Comparison of ENCODE assay signal across 9 mouse cellular contexts in the genomic region with DNA sequence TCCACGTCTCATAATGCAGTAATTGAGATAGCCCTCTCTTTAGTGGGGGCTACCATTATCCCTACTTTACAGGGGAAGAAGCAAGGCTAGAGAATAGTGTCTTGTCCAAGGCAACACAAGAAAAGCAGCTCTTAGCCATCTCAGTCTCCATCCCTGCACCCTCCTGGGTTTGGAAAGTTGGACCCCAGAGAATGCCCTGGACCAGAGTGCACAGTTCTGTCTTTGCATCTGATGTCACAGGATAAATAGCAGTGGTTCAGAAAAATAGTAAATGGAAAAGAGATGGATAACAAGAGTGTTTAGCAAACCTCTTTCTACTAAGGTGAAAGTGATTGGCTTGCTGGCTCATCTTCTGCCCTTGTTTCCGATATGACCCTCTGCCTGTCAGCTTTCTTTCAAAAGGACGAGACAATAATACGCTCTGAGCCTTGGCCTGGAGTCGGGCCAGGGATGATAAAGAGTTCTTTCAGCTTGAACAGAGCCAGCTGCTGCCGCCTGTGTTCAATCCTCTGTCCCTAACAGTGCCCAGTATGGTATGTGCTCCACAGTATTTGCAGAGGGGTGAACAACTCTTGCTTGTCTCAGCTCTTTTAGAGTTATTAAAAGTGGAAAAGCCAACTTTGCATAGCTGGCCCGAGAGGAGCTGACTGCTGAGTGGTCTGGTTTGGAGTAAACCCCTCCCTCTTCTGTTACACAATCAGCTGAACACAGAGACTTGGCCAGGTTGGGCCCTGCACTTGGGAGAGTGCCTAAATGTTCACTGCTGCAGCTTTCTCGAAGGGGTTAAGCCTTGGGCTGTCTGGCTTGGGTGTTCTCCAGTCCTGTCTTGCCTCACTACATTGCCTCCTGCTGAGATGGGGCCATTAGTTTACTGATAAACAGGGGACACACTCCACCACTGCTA. TPM values are rescaled to one million over a fixed set of nuclear protein-coding genes. Genes with fewer than 3 reads are reported as not detected.
DNase-seq lines count a peak whose midpoint lies in the region; ATAC-seq and TF ChIP-seq lines count a peak whose summit lies in the region.
"Had no signal": no experiment of that assay in that cellular context is flagged by ENCODE, and none has a peak within 500 bp of the region (broad histone marks: within the 10 kb centered on the region; RNA-seq: fewer than 3 reads in every experiment).

No protein-coding gene starts in this region.

- WGBS in intestine, embryonic 14.5 days, result 21% methylated on average over 8 of the region's 8 CpGs
- WGBS in midbrain, embryonic 14.5 days, result 21% methylated on average over 8 of the region's 8 CpGs

- no peaks in the 10 kb centered on the region for H3K79me2 ChIP-seq in MEL (ENCODE audit: control insufficient read depth, insufficient read depth, low read length, poor library complexity)

- no peaks in the 10 kb centered on the region for H3K36me3 ChIP-seq in MEL (ENCODE audit: control insufficient read depth in 1 of 2, insufficient read depth in 2 of 2, low read length in 2 of 2)
- no peaks in the 10 kb centered on the region for H3K36me3 ChIP-seq in intestine, embryonic 14.5 days (ENCODE audit: control insufficient read depth, insufficient read depth, low read length)
- H3K36me3 ChIP-seq in midbrain, embryonic 14.5 days (ENCODE audit: control insufficient read depth, insufficient read depth, low read length), result no peaks in the 10 kb centered on the region

- no peak for TF ChIP-seq CTCF in MEL (IDR thresholded peaks at IDR 0.05 in 2 of 3, conservative IDR thresholded peaks at IDR 0.05 in 1 of 3; ENCODE audit: control insufficient read depth in 1 of 3, insufficient read depth in 1 of 3, low read depth in 2 of 3, low read length in 3 of 3, poor library complexity in 1 of 3, severe bottlenecking in 1 of 3)

- no peak for TF ChIP-seq RAD21 in MEL (IDR thresholded peaks at IDR 0.05; ENCODE audit: low read depth, low read length)

- no peak for TF ChIP-seq EP300 in MEL (IDR thresholded peaks at IDR 0.05; ENCODE audit: low read depth in 1 of 2, low read length in 2 of 2)

- no peak for TF ChIP-seq POLR2A in MEL (IDR thresholded peaks at IDR 0.05; ENCODE audit: control insufficient read depth in 1 of 2, insufficient read depth in 1 of 2, low read depth in 1 of 2, low read length in 2 of 2, poor library complexity in 1 of 2)

- H3K27ac ChIP-seq in MEL (ENCODE audit: control insufficient read depth, low read depth, low read length), result no peak overlapping the region
- H3K27ac ChIP-seq in intestine, embryonic 14.5 days (ENCODE audit: low read depth), result peak overlapping the region; percentile 62; the same call in 1 of the 2 replicates
- H3K27ac ChIP-seq in midbrain, embryonic 14.5 days (replicated peaks; ENCODE audit: low read depth, low read length), result peak overlapping the region; percentile 15; the same call in 1 of the 2 replicates

- DNase-seq in MEL (ENCODE audit: low read depth, low spot score), result peak; percentile 10
- DNase-seq in brain, adult 2 months (ENCODE audit: low read depth, low spot score), result peak; percentile 82
- DNase-seq in gastrocnemius, postnatal 10 days, result peak; percentile 37
- peak; percentile 63 for DNase-seq in intestine, embryonic 14.5 days (ENCODE audit: low spot score)
- DNase-seq in layer of hippocampus, postnatal 36 days, result peak; percentile 20 to 36
- peak; percentile 73 for DNase-seq in midbrain, embryonic 14.5 days
- peak; percentile 27 for DNase-seq in testis, postnatal 14 days (ENCODE audit: low spot score)
- DNase-seq in thymus, postnatal 14 days, result no peak

- peak; percentile 77 for ATAC-seq in intestine, embryonic 14.5 days (replicated peaks; ENCODE audit: low FRiP score, low TSS enrichment, low read depth)
- ATAC-seq in midbrain, embryonic 14.5 days (ENCODE audit: low FRiP score, low TSS enrichment), result peak; percentile 63; the same call in 1 of the 2 replicates

- H3K9ac ChIP-seq in MEL (ENCODE audit: control insufficient read depth, low read depth, low read length, poor library complexity, severe bottlenecking), result no peak overlapping the region
- no peak overlapping the region for H3K9ac ChIP-seq in intestine, embryonic 14.5 days (ENCODE audit: low read length)
- H3K9ac ChIP-seq in midbrain, embryonic 14.5 days (replicated peaks; ENCODE audit: low read length), result no peak overlapping the region

- no peaks in the 10 kb centered on the region for H3K4me1 ChIP-seq in MEL (ENCODE audit: control insufficient read depth in 1 of 2, insufficient read depth in 2 of 2, low read length in 2 of 2)
- H3K4me1 ChIP-seq in intestine, embryonic 14.5 days (replicated peaks; ENCODE audit: control insufficient read depth, insufficient read depth, low read length), result peaks cover 16% of the 10 kb centered on the region
- H3K4me1 ChIP-seq in midbrain, embryonic 14.5 days (ENCODE audit: control insufficient read depth, insufficient read depth, low read length), result peaks cover 8% of the 10 kb centered on the region; the same call in 1 of the 2 replicates

- no peak overlapping the region for H3K4me3 ChIP-seq in MEL (ENCODE audit: control insufficient read depth in 1 of 2, insufficient read depth in 1 of 2, low read depth in 2 of 2, low read length in 2 of 2)
- no peak overlapping the region for H3K4me3 ChIP-seq in intestine, embryonic 14.5 days (ENCODE audit: low read depth, low read length)
- H3K4me3 ChIP-seq in midbrain, embryonic 14.5 days (replicated peaks; ENCODE audit: low read depth, low read length), result no peak overlapping the region

- H3K9me3 ChIP-seq in MEL (replicated peaks; ENCODE audit: insufficient read depth, low read length), result no peaks in the 10 kb centered on the region
- no peaks in the 10 kb centered on the region for H3K9me3 ChIP-seq in intestine, embryonic 14.5 days (ENCODE audit: control insufficient read depth, low read length)
- H3K9me3 ChIP-seq in midbrain, embryonic 14.5 days (ENCODE audit: control insufficient read depth, low read length), result no peaks in the 10 kb centered on the region

- H3K4me2 ChIP-seq in intestine, embryonic 14.5 days (ENCODE audit: low read length), result no peak overlapping the region
- H3K4me2 ChIP-seq in midbrain, embryonic 14.5 days (ENCODE audit: low read length), result no peak overlapping the region

- H3K27me3 ChIP-seq in MEL (ENCODE audit: control insufficient read depth in 1 of 2, insufficient read depth in 2 of 2, low read length in 2 of 2), result peaks cover 19 to 39% of the 10 kb centered on the region in 2 experiments
- no peaks in the 10 kb centered on the region for H3K27me3 ChIP-seq in intestine, embryonic 14.5 days (replicated peaks; ENCODE audit: control insufficient read depth, insufficient read depth, low read length)
- no peaks in the 10 kb centered on the region for H3K27me3 ChIP-seq in midbrain, embryonic 14.5 days (ENCODE audit: control insufficient read depth, insufficient read depth, low read length)

TF ChIP-seq in MEL, 35 proteins besides CTCF, POLR2A, EP300 and RAD21:
- no peak for TF ChIP-seq GATA1 (IDR thresholded peaks at IDR 0.05; ENCODE audit: low read depth, low read length)
- no peak for TF ChIP-seq SMC3 (IDR thresholded peaks at IDR 0.05; ENCODE audit: low read depth, low read length)
- TF ChIP-seq HCFC1 (IDR thresholded peaks at IDR 0.05; ENCODE audit: low read depth, low read length), result no peak
- TF ChIP-seq SIN3A (IDR thresholded peaks at IDR 0.05; ENCODE audit: low read length), result no peak
- no peak for TF ChIP-seq TCF12 (IDR thresholded peaks at IDR 0.05; ENCODE audit: low read depth, low read length)
- TF ChIP-seq TAL1 (IDR thresholded peaks at IDR 0.05; ENCODE audit: low read length), result no peak
- TF ChIP-seq MYC (IDR thresholded peaks at IDR 0.05; ENCODE audit: low read depth, low read length), result no peak
- TF ChIP-seq KAT2A (conservative IDR thresholded peaks at IDR 0.05; ENCODE audit: low read depth, low read length), result no peak
- TF ChIP-seq GABPA (IDR thresholded peaks at IDR 0.05; ENCODE audit: low read depth, low read length), result no peak
- TF ChIP-seq UBTF (IDR thresholded peaks at IDR 0.05; ENCODE audit: borderline replicate concordance, insufficient read depth, low read depth, low read length), result no peak
- TF ChIP-seq NRF1 (IDR thresholded peaks at IDR 0.05; ENCODE audit: insufficient read depth, low read depth, low read length, poor library complexity, severe bottlenecking), result no peak
- TF ChIP-seq MAX (IDR thresholded peaks at IDR 0.05; ENCODE audit: low read length), result no peak
- TF ChIP-seq RCOR1 (IDR thresholded peaks at IDR 0.05; ENCODE audit: low read depth, low read length), result no peak

RNA-seq across cellular contexts. Expression of a gene that starts 26.4 kb away (rescaled TPM):
- total RNA-seq in MEL (2012; rRNA removed), result not detected in 2 replicates
- not detected for polyA plus RNA-seq in MEL (2012; ENCODE audit: insufficient read depth in 1 of 2, insufficient read length in 2 of 2, low read depth in 1 of 2, low replicate concordance in 2 of 2, missing spikeins in 1 of 2)
- total RNA-seq in gastrocnemius, postnatal 10 days (2021), result not detected
- not detected in 2 replicates for polyA plus RNA-seq in intestine, embryonic 14.5 days (2014; fragmentation: Nextera tagmentation; extraction: Ambion mirVana)
- total RNA-seq in layer of hippocampus, postnatal 36 days (2021), result not detected
- not detected in 2 replicates for polyA plus RNA-seq in midbrain, embryonic 14.5 days (2014; fragmentation: Nextera tagmentation; extraction: Ambion mirVana)
- total RNA-seq: neutrophil, adult 5-6 weeks had no signal
